Mouse (Mus musculus) intestine, postnatal 0 days (tissue): ENCODE results near the gene Mphosph9. TPM values are rescaled to one million over a fixed set of nuclear protein-coding genes. Genes with fewer than 3 reads are reported as not detected.
A peak's percentile ranks its signal among the peaks of the same experiment; 100 is the strongest.

Experiments used
- ATAC-seq: fragments of 200-750 bp; cut with Nextera tagmentation; 2 replicates; pipeline ENCODE4 v1.8.0; 2017; ENCODE audit warnings: mild to moderate bottlenecking, moderate TSS enrichment, moderate library complexity
- H3K27ac ChIP-seq: fragments of 300-500 bp; sonication (generic); 2 replicates; pipeline ENCODE4 v1.5.1; 2014; ENCODE audit warnings: mild to moderate bottlenecking, low read depth, low read length, moderate library complexity
- H3K27me3 ChIP-seq: fragments of 300-500 bp; sonication (generic); replicated peaks from 2 replicates; pipeline ENCODE4 v1.6.1; 2014; ENCODE audit warnings: low read length, mixed read lengths; ENCODE audit not compliant: control insufficient read depth, insufficient read depth
- H3K36me3 ChIP-seq: fragments of 300-500 bp; sonication (generic); 2 replicates; pipeline ENCODE4 v1.6.1; 2014; ENCODE audit warnings: mild to moderate bottlenecking, moderate library complexity; ENCODE audit not compliant: control insufficient read depth, insufficient read depth
- H3K4me1 ChIP-seq: fragments of 300-500 bp; sonication (generic); replicated peaks from 2 replicates; pipeline ENCODE4 v1.6.1; 2014; ENCODE audit warnings: antibody characterized with exemption, low read length, mixed read lengths; ENCODE audit not compliant: control insufficient read depth, insufficient read depth
- H3K4me2 ChIP-seq: fragments of 300-500 bp; sonication (generic); replicated peaks from 2 replicates; pipeline ENCODE4 v1.6.1; 2014; ENCODE audit warnings: low read depth, mild to moderate bottlenecking, moderate library complexity
- H3K4me3 ChIP-seq: fragments of 300-500 bp; sonication (generic); 2 replicates; pipeline ENCODE4 v1.5.1; 2014; ENCODE audit warnings: low read depth, low read length
- H3K9ac ChIP-seq: fragments of 300-500 bp; sonication (generic); 2 replicates; pipeline ENCODE4 v1.6.1; 2014; ENCODE audit warnings: mild to moderate bottlenecking, low read depth, low read length
- H3K9me3 ChIP-seq: fragments of 300-500 bp; sonication (generic); 2 replicates; pipeline ENCODE4 v1.6.1; 2016; ENCODE audit warnings: mixed run types; ENCODE audit not compliant: control insufficient read depth
- CTCF ChIP-seq: sonication (generic); IDR thresholded peaks from 2 replicates; pipeline ENCODE4 v1.5.1; 2016; ENCODE audit warnings: low read depth, mild to moderate bottlenecking, control low read depth, antibody characterized with exemption, moderate library complexity
- WGBS: fragments of 180-500 bp; shearing (Covaris S2); extraction: QIAGEN DNeasy Blood & Tissue Kit; methylation state at CpG from one replicate; pipeline ENCODE4 v1.1.7; 2014; 5-methylcytosine and 5-hydroxymethylcytosine counted together
- polyA plus RNA-seq: library from polyadenylated mRNA; unstranded; fragments of >200 nt; fragmentation: Nextera tagmentation; extraction: Ambion mirVana; gene quantifications from 2 replicates; pipeline ENCODE4 v1.2.1, GENCODE M21; 2015

The Mphosph9 gene
- polyA plus RNA-seq, 1 experiment from 2014 or later = 2.6 TPM

- no peak for ATAC-seq
- TF ChIP-seq CTCF = no peak
- Histone ChIP-seq H3K27me3 (no peaks in the 10 kb centered on the region), H3K9ac (no peak overlapping the region), H3K9me3 (no peaks in the 10 kb centered on the region), H3K4me3 (no peak overlapping the region), H3K4me1 (no peaks in the 10 kb centered on the region), H3K27ac (no peak overlapping the region), H3K36me3 (no peaks in the 10 kb centered on the region; the same call in 1 of the 2 replicates), H3K4me2 (no peak overlapping the region)
- 87% methylated on average over 9 of the region's 9 CpGs for WGBS
Observed at GRCm38 (mm10) chr5:124337103-124337502, 9.3 kb upstream of the Mphosph9 start.

- H3K4me2 ChIP-seq = no peak overlapping the region
- no peak overlapping the region for H3K27ac ChIP-seq
- no peaks in the 10 kb centered on the region for H3K4me1 ChIP-seq
- no peaks in the 10 kb centered on the region; the same call in 1 of the 2 replicates for H3K36me3 ChIP-seq
- TF ChIP-seq CTCF = no peak
- H3K4me3 ChIP-seq = no peak overlapping the region
- H3K27me3 ChIP-seq = no peaks in the 10 kb centered on the region
- no peaks in the 10 kb centered on the region for H3K9me3 ChIP-seq
- no peak overlapping the region for H3K9ac ChIP-seq
- WGBS = 58% methylated on average over 6 of the region's 6 CpGs
- ATAC-seq = no peak
Observed at GRCm38 (mm10) chr5:124334392-124334791, 6.6 kb upstream of the Mphosph9 start.

- H3K4me3 ChIP-seq = no peak overlapping the region
- no peak overlapping the region for H3K4me2 ChIP-seq
- H3K9me3 ChIP-seq = no peaks in the 10 kb centered on the region
- no peaks in the 10 kb centered on the region for H3K4me1 ChIP-seq
- 89% methylated on average over 6 of the region's 6 CpGs for WGBS
- ATAC-seq = no peak
- H3K27me3 ChIP-seq = no peaks in the 10 kb centered on the region
- H3K9ac ChIP-seq = no peak overlapping the region
- no peak overlapping the region for H3K27ac ChIP-seq
- TF ChIP-seq CTCF = no peak
- no peaks in the 10 kb centered on the region for H3K36me3 ChIP-seq
Observed at GRCm38 (mm10) chr5:124330086-124330485, 2.3 kb upstream of the Mphosph9 start.

- H3K4me1 ChIP-seq = no peaks in the 10 kb centered on the region
- peaks cover 3% of the 10 kb centered on the region for H3K36me3 ChIP-seq
- H3K27me3 ChIP-seq = no peaks in the 10 kb centered on the region
- H3K9me3 ChIP-seq = no peaks in the 10 kb centered on the region
- 7% methylated on average over 8 of the region's 8 CpGs for WGBS
- no peak overlapping the region for H3K27ac ChIP-seq
- H3K9ac ChIP-seq = peak overlapping the region; percentile 45
- no peak for TF ChIP-seq CTCF
- H3K4me3 ChIP-seq = peak overlapping the region; percentile 61
- ATAC-seq = no peak
- peak overlapping the region; percentile 81 for H3K4me2 ChIP-seq
Observed at GRCm38 (mm10) chr5:124326829-124327228, 943 bp downstream of the Mphosph9 start.

- no peaks in the 10 kb centered on the region for H3K27me3 ChIP-seq
- no peak overlapping the region for H3K4me2 ChIP-seq
- TF ChIP-seq CTCF = no peak
- H3K9me3 ChIP-seq = no peaks in the 10 kb centered on the region
- H3K36me3 ChIP-seq = peaks cover 28% of the 10 kb centered on the region
- no peak overlapping the region for H3K4me3 ChIP-seq
- H3K9ac ChIP-seq = no peak overlapping the region
- H3K4me1 ChIP-seq = no peaks in the 10 kb centered on the region
- 56% methylated on average over 7 of the region's 7 CpGs for WGBS
- no peak for ATAC-seq
- H3K27ac ChIP-seq = no peak overlapping the region
Observed at GRCm38 (mm10) chr5:124317648-124318047, 10.1 kb downstream of the Mphosph9 start.

GRCm38 (mm10) chr5:124315941-124316340 lies 11.8 kb downstream of the Mphosph9 start:
- no peak overlapping the region for H3K9ac ChIP-seq
- no peaks in the 10 kb centered on the region for H3K27me3 ChIP-seq
- 95% methylated on average over 11 of the region's 11 CpGs for whole genome bisulfite sequencing
- no peak for TF ChIP-seq CTCF
- no peak overlapping the region for H3K4me3 ChIP-seq
- ATAC-seq = no peak
- no peak overlapping the region for H3K4me2 ChIP-seq
- no peaks in the 10 kb centered on the region for H3K9me3 ChIP-seq
- H3K27ac ChIP-seq = no peak overlapping the region
- H3K4me1 ChIP-seq = no peaks in the 10 kb centered on the region
- peaks cover 42% of the 10 kb centered on the region for H3K36me3 ChIP-seq

GRCm38 (mm10) chr5:124315498-124315897 lies 12.3 kb downstream of the Mphosph9 start:
- H3K4me2 ChIP-seq = no peak overlapping the region
- no peak overlapping the region for H3K9ac ChIP-seq
- WGBS = 91% methylated on average over 9 of the region's 9 CpGs
- peaks cover 40% of the 10 kb centered on the region for H3K36me3 ChIP-seq
- H3K27ac ChIP-seq = no peak overlapping the region
- ATAC-seq = no peak
- H3K4me3 ChIP-seq = no peak overlapping the region
- H3K9me3 ChIP-seq = no peaks in the 10 kb centered on the region
- no peak for TF ChIP-seq CTCF
- no peaks in the 10 kb centered on the region for H3K4me1 ChIP-seq
- no peaks in the 10 kb centered on the region for H3K27me3 ChIP-seq
